Mouse (Mus musculus): ENCODE measurements around the gene Tbc1d1.
A peak's percentile ranks its signal among the peaks of the same experiment; 100 is the strongest.

The Tbc1d1 gene

DNA sequence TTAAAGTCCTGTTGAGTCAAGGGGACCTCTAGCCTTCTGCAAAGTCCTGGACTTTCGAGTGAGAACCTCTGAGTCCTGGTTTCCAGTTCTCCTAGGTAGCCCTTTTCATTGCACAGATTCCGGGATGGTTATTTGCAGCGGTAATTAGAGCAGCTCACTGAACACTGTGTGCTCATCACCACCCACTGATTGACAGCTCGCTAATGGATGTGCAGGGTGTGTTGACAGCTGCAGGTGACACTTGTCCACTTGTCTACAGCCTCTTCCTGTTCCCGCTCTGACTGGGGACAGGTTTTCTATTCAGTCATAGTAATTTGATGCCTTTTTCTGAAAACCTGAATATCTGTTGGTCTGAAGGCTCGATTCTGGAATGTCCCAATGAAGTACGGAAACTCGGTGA, 50.8 kb downstream of the Tbc1d1 start:
- DNase-seq (ENCODE audit: low spot score), result no peak

DNA sequence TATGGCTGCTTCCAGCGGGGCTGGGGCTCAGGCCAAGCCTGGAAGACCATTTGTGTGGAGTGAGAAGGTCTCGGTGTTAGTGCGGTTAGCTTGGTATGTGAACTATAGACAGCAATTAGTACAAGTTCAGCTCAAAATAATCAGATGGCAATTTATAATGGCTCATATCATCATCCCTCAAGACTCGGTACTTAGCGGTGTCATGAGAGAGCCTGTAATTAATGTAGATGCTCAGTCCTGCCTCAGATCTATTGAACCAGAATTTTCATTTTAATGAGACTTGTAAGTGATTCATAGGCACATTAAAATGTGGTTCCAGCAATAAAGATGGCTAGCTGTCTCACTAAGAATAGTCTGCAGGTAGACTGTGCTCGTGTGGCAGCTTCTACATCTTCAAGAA, 51.7 kb downstream of the Tbc1d1 start:
- no peak for DNase-seq (ENCODE audit: low spot score)

DNA sequence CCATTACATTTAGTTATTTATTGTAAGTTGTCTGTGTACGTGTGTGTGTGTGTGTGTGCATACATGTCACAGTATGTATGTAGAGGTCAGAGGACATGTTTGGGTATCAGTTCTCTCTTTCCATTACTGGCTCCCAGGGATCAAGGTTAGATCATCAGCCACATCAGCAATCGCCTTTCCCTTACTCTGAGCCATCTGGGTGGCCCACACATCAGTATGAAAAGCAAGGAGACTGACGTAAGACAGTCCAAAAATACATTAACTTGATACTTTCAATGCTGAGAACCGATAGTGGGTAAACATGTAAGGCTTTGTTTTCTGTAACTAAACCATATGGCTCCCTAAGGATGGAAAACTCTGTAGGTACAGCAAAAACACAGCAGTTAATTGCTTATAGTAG, 54.7 kb downstream of the Tbc1d1 start:
- DNase-seq (ENCODE audit: low spot score), result no peak

GRCm38 (mm10) chr5:64211284-64211683, 55.2 kb downstream of the Tbc1d1 start:
- DNase-seq (ENCODE audit: low spot score), result no peak

GRCm38 (mm10) chr5:64212206-64212605, 56.1 kb downstream of the Tbc1d1 start:
- no peak for DNase-seq (ENCODE audit: low spot score)

GRCm38 (mm10) chr5:64212619-64213018, 56.5 kb downstream of the Tbc1d1 start:
- DNase-seq (ENCODE audit: low spot score), result no peak

DNA sequence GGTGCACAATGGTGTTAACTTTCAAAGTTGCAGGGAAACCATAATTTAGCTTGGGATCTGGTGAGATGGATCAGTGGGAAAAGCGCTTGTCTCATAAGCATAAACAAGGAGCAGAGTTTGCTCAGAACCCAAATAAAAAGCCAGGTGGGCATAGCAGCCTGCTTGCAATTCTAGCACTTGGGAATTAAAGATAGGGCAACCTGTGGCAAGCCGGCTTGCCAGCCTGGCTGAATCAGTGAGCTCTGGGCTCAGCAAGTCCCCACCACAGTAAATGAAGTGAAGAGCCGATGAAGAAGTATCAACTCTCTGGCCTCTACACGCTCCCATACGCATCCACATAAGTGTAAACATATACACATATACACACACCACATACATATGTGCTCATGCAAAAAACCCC, 59.7 kb downstream of the Tbc1d1 start:
- no peak for DNase-seq (ENCODE audit: low spot score)

GRCm38 (mm10) chr5:64216326-64216725, 60.2 kb downstream of the Tbc1d1 start:
- no peak for DNase-seq (ENCODE audit: low spot score)

DNA sequence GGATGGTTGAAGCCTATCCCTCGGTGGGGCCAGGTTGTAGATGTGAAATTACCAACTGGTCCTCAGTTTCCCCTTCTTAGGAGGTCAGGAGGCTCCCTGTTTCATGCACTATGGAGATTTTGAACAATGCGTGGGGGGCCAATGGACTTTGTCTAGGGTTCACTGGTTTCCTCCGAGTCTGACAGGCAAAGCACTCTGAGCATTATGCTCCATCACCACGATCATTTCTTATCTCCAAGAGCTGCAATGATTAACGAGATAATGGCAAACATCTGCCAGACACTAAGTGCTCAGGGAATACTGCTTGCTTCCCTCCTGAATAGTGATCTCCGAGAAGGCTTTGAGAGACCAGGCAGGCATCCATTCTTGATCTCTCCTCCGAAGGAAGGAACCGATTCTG, 61.2 kb downstream of the Tbc1d1 start:
- peak; percentile 47 for DNase-seq (ENCODE audit: low spot score)

DNA sequence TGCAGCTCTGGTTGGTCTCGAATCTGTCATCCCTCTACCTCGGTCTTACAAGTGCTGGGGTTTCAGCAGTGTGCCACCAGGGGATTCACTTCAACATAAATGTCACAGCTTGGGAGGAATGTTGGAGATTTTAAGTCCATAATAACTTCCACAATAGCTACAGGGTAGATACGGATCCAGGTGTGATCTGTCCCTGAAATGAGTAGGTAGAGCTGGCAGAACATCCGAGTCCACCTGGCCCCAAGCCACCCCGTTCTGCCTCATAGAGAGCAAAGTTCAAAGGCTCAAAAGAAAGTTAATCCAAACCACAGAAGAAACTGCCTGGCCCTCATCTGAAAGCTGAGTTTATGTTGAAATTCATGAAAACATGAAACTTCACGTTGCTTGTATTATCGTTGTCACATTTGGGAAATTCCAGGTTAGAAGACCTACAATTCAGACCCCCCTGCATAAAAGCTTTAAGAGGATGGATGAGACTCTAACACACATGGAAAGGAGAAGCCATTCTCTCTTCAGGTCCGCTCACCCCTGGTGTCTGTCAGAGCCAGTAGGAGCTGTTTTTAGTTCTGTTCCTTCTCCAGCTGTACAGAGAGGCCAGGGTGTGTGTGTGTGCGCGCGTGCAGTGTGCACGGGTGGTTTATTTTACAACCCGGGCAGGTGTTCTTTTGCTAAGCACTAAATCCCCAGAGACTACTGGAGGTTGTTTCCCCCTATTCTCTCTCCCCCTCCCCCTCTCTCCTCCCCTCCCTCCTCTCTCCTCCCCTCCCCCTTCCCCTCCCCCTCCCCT, 61.9 kb downstream of the Tbc1d1 start:
- DNase-seq (ENCODE audit: low spot score), result no peak

DNA sequence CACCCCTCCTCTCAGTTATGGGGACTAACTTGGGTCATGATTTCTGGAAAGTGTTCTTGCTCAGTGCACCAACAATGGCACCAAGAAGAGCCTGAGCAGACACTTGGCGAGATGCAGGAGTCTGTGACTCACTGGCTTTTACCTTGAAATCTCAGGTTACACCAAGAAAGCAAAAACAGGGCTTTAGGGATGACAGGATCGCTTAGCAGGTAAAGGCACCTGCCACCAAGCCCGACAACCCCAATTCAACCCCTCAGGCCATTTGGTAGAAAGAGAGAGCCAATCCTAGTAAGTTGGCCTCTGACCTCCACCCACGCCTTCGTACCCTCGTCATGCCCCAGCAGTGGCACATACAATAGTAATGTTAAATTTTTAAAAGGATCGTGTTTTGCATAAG, 62.5 kb downstream of the Tbc1d1 start:
- DNase-seq (ENCODE audit: low spot score), result no peak

DNA sequence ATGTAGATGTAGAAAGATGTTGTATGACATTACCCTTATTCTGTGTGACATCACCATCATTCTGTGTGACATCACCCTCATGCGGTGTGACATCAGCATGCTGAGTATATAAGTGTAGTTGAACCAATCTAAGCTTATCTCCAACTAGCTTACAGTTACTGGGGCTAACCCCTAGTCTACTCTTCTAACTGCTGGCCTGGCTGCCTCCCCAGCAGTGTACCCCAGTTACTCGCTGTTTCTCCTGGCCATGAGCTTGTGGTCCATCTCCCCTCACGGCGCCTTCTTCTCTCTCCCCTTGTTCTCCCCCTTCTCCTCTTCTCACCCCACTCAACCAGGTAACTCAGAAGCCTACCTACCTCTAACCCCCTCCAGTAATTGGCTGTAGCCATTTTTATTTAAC, 64.7 kb downstream of the Tbc1d1 start:
- DNase-seq (ENCODE audit: low spot score), result no peak

GRCm38 (mm10) chr5:64224735-64225425, 68.8 kb downstream of the Tbc1d1 start:
- no peak for DNase-seq (ENCODE audit: low spot score)

DNA sequence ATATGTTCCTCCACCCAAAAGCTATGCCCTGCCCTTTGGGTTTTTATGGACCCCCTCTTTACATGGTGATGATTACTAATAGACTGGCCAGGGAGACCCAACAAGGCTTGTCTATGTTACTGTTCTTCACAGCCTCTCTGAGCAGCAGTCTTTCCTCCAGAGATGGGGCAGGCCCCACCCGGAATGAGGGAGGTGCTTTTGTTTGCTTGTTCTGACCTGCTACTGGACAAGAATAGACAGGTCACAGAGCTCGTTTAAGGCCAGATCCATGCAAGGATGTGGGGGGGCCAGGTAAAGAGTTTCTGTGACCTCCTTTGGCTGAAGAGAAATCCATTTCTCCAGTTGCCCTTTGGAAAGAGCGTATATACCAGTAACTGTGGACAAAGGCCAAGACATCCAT, 72.1 kb downstream of the Tbc1d1 start:
- DNase-seq (ENCODE audit: low spot score), result no peak

- peak; percentile 69 for DNase-seq (ENCODE audit: low spot score)
Observed at GRCm38 (mm10) chr5:64229336-64229866, 73.3 kb downstream of the Tbc1d1 start.

GRCm38 (mm10) chr5:64230061-64230466, 74.0 kb downstream of the Tbc1d1 start:
- DNase-seq (ENCODE audit: low spot score), result peak; percentile 96

DNA sequence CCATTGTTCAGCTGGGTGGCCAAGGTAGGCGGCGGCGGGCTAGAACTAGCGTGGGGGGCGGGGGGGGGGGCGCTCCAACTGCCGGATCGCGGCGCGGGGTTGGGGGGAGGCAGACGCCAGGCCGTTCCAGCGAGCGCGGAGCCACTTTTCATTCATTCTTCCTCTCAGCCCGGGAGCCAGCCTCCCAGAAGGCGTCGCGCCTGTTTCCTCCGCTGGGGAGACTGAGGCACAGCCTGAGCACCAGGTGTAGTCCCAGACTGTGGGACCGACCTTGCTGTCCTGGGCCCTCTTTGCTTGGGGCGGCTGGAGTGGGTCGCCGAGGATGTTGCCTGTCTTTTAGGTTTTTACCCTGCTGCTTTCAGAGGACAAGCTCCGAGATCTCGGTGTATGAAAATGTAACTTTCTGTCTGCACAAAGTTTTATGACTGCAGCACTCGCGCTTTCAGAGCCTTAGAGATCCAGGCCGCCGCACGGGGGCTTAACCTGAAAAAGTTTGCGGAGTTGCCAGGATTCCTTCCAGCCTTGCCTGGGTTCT, 74.5 kb downstream of the Tbc1d1 start:
- no peak for DNase-seq (ENCODE audit: low spot score)

GRCm38 (mm10) chr5:64232872-64233271, 76.8 kb downstream of the Tbc1d1 start:
- DNase-seq (ENCODE audit: low spot score), result peak; percentile 42

DNA sequence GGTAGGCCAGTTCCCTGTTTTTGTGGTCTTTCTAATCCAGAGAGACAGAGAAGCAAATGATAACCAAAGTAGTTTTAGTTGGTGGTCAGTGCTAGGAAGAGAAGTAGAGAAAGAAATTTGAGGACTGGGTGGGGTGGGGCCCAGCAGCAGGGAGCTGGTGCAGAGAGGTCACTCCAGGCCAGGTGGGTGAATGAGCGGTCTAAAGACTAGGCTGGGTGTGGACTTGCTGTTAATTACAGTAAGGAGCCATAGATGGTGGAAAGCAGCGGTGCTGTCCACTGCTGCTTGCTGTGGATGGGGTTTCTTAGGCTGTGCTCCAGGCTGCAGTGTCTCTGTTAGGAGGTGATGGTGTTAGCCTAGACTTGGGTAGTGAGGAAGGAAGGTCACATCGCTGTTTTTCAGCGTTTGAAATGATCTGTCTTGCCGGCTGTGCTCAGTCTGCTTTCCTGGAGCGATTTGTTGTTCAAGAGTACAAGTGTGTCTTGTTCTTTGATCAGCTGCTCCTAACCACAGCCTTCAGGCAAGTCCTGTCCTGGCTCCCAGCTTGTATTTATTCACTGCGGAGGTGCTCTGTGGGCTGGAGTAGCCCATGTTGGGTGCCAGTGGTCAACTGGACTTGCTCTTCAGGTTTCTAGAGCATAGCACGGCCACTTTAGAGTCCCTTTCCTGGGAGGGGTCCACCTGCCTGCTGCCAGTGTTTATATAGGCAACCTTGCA, 78.3 kb downstream of the Tbc1d1 start:
- no peak for DNase-seq (ENCODE audit: low spot score)

GRCm38 (mm10) chr5:64235250-64235649, 79.1 kb downstream of the Tbc1d1 start:
- no peak for DNase-seq (ENCODE audit: low spot score)

DNA sequence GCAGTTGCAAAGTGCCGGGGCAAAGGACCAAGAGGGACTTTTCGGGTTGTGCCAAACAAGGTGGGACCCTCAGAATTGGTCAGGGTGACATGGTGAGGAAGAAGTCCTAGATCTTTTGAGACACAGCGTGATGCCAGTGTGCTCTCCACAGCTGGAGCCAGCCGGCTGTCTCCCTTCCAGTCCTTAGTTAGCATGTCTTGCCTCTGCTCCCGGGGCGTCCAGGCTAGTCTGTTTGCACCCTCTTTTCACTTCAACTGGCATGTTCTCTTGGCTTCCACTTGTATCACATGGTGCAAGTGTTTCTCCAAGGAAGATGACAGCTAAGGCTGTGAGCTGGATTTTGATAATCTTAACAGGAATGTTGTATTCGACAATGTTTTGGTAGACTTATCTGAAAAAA, 80.5 kb downstream of the Tbc1d1 start:
- DNase-seq (ENCODE audit: low spot score), result no peak

- no peak for DNase-seq (ENCODE audit: low spot score)
Observed at GRCm38 (mm10) chr5:64237263-64237662, 81.2 kb downstream of the Tbc1d1 start.

All from yolk sac, embryonic 10.5 days (tissue).